Mouse (Mus musculus): ENCODE measurements around the gene Vipas39.

DNA sequence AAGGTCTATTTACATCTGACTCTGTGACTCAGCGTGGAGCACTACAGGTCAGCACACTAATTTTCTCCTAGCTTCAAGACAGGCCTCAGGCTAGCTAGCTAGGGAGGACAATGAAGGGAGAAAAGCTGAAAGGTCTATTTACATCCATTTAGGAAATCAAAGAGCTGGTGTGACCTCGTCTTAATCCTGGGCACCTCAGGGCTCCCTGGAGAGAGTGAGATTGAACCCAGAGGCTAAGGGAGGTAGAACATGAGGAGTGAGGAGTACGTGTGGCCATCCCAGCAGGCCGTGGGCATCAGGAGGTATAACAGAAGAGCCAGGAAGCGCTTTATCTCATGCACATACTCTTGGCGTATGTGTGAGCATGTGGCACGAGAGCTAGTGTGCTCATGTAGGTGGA, 17.6 kb upstream of the Vipas39 start:
- TF ChIP-seq CTCF (IDR thresholded peaks at IDR 0.05; ENCODE audit: borderline replicate concordance, control insufficient read depth, extremely low read depth, insufficient read depth, low read length, poor library complexity): no peak
- no peak for TF ChIP-seq POLR2A (IDR thresholded peaks at IDR 0.05; ENCODE audit: control insufficient read depth, extremely low read depth, insufficient read depth, low read length, poor library complexity)

Measured in thymus, adult 2 months (tissue).